Mouse (Mus musculus): Measurements from ENCODE around the gene Alad.

The Alad gene

GRCm38 (mm10) chr4:62517046-62517445 is 2.7 kb downstream of the Alad start:
- DNase-seq = no peak

GRCm38 (mm10) chr4:62516579-62516978 is 3.1 kb downstream of the Alad start:
- DNase-seq = no peak

GRCm38 (mm10) chr4:62516079-62516478 is 3.6 kb downstream of the Alad start:
- DNase-seq = peak; percentile 59

GRCm38 (mm10) chr4:62515490-62515889 is 4.2 kb downstream of the Alad start:
- no peak for DNase-seq

GRCm38 (mm10) chr4:62514995-62515394 is 4.7 kb downstream of the Alad start:
- no peak for DNase-seq

DNA sequence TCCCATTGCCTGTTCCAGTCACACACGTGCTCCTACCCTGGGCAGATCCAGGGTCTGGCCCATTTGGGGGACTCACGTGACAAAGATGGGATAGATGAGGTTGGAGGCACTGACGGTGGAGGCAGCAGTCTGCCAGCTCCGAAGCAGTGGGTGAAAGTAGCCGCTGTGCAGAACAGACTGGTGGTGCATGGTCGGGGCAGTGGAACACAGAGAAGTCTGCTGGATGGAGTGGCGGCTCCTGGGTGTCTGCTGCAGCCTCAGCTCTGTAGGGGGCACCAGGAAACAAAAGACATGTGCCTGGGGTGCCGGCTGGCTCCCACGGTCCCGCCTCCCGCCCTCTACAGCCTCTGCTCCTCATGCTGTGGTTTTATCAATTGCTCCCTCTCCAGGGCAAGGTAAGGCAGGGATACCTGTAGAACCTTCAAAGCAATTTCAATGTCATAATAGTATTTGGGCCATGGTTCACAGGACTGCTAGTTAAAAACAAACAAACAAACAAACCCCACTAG is 5.7 kb downstream of the Alad start:
- no peak for DNase-seq

GRCm38 (mm10) chr4:62509946-62510345 is 9.8 kb downstream of the Alad start:
- no peak for DNase-seq

DNA sequence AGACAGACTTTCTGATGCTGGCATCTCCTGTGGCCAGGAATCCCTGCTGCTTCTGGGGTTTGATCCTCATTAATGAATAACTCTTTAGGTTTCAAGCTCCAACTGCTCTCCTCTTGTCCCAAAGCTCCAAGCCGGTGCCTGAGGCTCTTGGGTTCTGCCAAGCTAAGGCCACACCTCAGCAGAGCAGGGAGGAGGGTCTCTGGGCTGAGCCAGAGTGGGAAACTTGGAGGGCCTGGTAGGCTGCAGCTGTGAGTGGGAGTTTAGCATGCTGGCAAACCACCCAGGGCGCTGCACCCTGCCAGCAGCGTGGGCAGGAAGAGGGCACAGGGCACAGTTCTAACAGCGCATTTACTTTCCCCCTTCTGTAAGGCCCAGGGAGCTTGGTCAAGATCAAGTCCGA is 10.9 kb downstream of the Alad start:
- no peak for DNase-seq

DNA sequence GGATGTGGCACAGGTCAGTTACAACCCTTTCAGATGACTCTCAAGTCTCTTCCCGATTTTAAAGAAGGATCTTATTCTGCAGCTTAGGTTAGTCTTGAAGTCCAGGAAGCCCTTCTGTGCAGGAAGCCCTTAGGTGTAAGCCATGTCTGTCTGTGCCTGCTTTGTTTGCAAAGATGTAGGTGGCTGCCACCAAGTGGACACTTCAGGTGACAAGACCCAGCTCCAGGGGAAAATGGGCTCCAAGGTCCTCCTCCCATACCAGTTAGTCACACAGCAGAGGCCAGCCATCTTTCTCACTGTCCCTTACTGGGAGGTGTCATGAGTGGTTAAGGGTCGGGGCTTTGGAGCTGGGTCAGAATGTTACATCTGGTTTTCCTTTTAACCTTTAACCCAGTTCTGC is 12.9 kb downstream of the Alad start:
- DNase-seq = no peak

- no peak for DNase-seq
These were observed 13.7 kb downstream of the Alad start for GRCm38 (mm10) chr4:62505991-62506390.

DNA sequence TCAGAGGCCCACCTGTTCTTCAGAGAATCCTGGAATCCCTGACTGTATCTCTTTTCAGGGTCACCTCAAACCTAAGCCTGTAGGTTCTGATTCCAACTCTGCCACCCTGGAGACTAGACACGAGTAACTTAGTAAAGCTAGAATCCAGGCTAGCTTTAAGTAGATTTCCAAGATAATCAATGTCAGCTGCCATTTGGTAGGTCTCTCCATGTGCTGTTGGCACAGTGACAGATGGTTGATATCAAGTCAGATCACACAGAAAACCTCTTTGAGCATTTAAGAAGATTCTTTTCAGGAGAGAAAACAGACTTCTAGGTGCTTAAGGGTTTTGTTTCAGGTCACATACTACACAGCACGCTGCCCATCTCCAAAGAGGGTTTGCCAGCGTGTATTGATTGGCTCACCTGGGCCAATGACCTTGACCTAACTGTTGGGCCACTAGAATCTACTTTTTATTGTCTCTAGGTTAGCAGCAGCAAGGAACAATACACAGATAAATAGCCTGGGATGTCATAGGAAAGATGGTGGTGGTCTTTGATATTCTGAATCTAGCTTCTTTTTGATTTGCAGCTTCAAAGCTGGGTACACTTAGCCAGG is 16.2 kb downstream of the Alad start, which contains the start of gene Hdhd3:
Gene Hdhd3, minus strand, starts transcription at position 94 of the 597 bp plus-strand sequence.
- DNase-seq = no peak

DNA sequence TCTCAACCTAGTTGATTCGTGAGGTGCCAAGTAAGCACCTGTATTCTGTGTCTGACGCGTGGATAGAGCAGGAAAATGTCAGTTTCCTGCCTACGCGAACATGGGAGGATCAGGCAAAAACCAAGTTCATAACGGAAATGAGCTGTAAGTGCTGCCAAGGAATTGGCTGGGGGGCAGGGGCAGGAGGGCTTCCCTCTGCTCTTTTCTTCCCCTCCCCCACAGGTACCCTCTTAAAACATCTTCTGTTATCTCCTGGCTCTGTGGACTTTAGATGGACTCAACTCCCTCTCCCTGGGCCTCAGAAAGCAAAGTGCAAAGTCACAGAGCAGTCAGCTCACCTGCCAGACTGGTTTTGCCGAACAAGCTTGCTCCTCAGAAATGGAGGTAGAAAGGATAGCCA is 16.7 kb downstream of the Alad start:
- DNase-seq = no peak

GRCm38 (mm10) chr4:62501964-62502732 is 17.6 kb downstream of the Alad start:
- peak; percentile 87 for DNase-seq

DNA sequence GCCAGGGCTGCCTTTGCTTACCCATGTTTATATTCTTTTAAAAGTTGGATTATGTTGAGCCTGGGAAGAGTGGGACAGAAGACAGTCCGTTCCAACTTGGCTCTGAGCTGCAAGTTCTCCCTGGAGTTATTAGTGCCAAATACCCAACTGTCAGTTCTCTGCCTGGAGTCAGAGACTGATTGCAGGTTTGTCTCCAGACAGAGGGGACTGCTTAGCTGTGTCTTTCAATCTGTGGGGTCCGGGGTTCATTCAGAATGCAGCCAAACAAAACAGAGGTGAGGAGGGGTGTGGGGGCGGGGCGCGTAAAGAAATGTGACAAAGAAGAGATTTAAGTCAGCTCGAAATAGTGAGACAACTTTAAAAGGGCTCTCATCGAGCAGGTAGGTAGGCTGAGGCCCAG is 18.2 kb downstream of the Alad start:
- DNase-seq = no peak

DNA sequence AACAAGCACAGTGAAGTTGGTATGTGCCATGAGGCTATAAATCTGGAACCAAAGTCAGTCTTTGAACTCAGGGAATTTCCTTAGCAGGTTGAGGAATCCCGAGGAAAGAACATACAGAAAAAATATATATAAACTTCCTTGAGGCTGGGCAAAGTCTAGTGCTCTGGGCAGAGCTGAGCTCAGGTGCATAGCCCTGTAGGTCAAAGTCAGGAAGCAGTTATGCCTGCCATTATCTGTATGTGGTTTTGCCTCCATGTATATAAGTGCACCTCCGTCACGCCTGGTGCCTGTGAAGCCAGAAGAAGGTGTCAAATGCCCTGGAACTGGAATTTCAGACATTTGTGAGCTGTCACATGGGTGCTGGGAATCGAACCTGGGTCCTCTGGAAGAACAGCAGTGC is 18.9 kb downstream of the Alad start:
- DNase-seq = no peak

GRCm38 (mm10) chr4:62496815-62497214 is 22.9 kb downstream of the Alad start:
- no peak for DNase-seq

DNA sequence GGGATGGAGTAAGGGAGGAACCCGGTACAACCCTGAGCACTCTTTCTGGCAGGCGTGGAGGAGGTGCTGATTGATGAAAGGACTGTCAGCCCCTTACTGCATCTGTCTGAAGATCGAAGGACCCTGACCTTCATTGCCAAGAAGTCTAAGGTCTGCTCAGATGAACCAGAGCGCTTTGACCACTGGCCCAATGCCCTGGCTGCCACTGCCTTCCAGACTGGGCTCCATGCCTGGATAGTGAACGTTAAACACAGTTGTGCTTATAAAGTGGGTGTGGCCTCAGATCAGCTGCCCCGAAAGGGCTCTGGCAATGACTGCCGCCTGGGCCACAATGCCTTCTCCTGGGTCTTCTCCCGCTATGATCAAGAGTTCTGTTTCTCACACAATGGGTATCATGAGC is 23.8 kb downstream of the Alad start:
- DNase-seq = no peak

- DNase-seq = no peak
These were observed 25.5 kb downstream of the Alad start for GRCm38 (mm10) chr4:62494230-62494629.

- DNase-seq = no peak
These were observed 27.0 kb downstream of the Alad start for GRCm38 (mm10) chr4:62492682-62493081.

DNA sequence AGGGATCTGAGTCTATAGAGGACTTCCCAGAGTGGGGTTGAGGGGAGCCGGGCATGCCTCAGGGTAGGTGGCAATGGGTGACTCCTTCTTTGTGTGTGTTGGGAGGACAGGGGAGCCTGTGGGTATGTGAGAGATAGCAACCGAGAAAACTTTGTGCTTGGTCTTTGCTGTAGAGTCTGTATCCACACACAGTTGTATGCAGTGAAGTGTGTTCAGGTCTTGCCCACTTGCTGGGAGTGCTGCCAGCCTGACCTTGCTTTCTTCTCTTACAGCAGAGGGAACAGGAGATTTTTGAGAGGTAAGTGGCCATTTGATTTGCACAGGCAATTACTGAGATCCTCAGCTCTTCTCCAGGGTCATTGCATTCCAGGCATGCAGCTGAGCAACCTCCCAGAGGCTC is 31.8 kb downstream of the Alad start:
- DNase-seq = no peak

GRCm38 (mm10) chr4:62487172-62487571 is 32.5 kb downstream of the Alad start:
- no peak for DNase-seq

GRCm38 (mm10) chr4:62486162-62486696 is 33.5 kb downstream of the Alad start:
- DNase-seq = no peak

DNA sequence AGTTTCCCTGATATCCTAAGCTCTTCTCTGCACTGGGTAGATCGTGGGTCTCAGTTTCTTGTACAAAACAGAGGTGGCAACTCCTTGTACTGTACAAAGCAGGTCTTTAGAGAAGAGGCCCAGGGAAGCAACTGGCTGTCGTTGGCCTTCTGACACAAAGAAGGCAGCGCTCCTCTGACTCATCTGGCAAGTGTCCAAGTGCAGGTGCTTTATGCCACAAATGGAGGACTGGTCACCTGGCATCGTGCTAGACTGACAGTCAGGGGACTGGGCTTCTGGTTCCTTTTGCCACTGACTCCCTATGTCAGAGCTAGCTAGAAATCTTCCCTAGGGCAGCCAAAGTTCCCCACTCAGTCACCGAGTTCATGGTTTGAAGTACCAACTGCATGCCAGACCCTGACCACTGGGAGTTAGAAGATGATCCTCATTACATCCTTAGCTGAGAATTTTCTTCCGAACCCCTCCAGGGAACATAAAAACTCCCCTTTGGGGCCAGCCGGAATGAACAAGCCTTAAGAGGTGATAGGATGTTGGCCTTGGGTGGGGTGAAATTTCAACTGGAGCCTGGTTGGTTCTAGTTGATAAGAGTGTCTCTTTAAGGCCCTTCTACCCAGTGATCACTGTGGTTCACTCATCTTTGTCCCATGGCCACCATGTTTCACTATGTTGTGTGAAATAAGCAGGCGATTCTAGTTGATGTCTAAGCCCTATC is 34.1 kb downstream of the Alad start:
- no peak for DNase-seq

DNA sequence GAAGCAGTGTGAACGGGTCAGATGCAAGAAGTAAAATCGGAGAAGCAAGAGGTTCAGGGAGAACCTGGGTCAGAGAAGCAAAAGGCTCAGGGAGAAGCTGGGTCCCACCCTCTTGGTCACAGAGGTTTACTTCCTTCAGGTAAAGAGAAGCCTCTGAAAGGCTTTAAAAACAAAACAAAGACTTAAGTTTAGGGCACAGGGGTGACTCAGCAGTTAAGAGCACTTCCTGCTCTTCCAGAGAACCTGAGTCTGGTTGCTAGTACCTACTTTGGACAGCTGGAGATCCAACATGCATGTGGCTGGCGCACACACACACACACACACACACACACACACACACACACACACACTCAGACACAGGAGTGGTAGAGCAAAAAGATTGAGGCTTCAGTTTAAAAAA is 34.8 kb downstream of the Alad start:
- no peak for DNase-seq

All from cerebellum, adult 11 months (tissue).